Mouse (Mus musculus) MEL (cell line): ENCODE measurements around the gene Gm20388.

ENCODE experiments used
- CTCF ChIP-seq, 3 experiments: IDR thresholded peaks in 2 of 3; conservative IDR thresholded peaks in 1 of 3; 2 replicates each; pipeline ENCODE4 v1.5.1; 2011 to 2012; ENCODE audit warnings: low read length in 3 of 3, low read depth in 2 of 3, mild to moderate bottlenecking in 2 of 3, improper control_type of control experiment in 1 of 3, inconsistent platforms in 1 of 3, mixed read lengths in 1 of 3, moderate library complexity in 1 of 3; ENCODE audit not compliant: control insufficient read depth in 1 of 3, insufficient read depth in 1 of 3, poor library complexity in 1 of 3, severe bottlenecking in 1 of 3
- HCFC1 ChIP-seq: IDR thresholded peaks from 2 replicates; pipeline ENCODE4 v1.6.1; 2012; ENCODE audit warnings: low read depth, mild to moderate bottlenecking, inconsistent platforms, low read length, improper control_type of control experiment, moderate library complexity
- POLR2A ChIP-seq, 2 experiments: IDR thresholded peaks; 2 replicates each; pipeline ENCODE4 v1.6.1; 2011 to 2012; ENCODE audit warnings: low read length in 2 of 2, mild to moderate bottlenecking in 2 of 2, control low read depth in 1 of 2, improper control_type of control experiment in 1 of 2, low read depth in 1 of 2, moderate library complexity in 1 of 2; ENCODE audit not compliant: control insufficient read depth in 1 of 2, insufficient read depth in 1 of 2, poor library complexity in 1 of 2
- SMC3 ChIP-seq: IDR thresholded peaks from 2 replicates; pipeline ENCODE4 v1.6.1; 2011; ENCODE audit warnings: low read depth, low read length, improper control_type of control experiment
- USF1 ChIP-seq: IDR thresholded peaks from 2 replicates; pipeline ENCODE4 v1.6.1; 2014; ENCODE audit warnings: low read depth, mild to moderate bottlenecking, inconsistent platforms, low read length, improper control_type of control experiment, moderate library complexity
- USF2 ChIP-seq, 2 experiments: IDR thresholded peaks; 2 replicates each; pipeline ENCODE4 v1.6.1; 2011 to 2012; ENCODE audit warnings: improper control_type of control experiment in 2 of 2, low read length in 2 of 2, borderline replicate concordance in 1 of 2, inconsistent platforms in 1 of 2, low read depth in 1 of 2, mild to moderate bottlenecking in 1 of 2; ENCODE audit not compliant: insufficient read depth in 1 of 2
- ZNF384 ChIP-seq: IDR thresholded peaks from 2 replicates; pipeline ENCODE4 v1.6.1; 2012; ENCODE audit warnings: low read depth, mild to moderate bottlenecking, inconsistent platforms, low read length, improper control_type of control experiment

DNA sequence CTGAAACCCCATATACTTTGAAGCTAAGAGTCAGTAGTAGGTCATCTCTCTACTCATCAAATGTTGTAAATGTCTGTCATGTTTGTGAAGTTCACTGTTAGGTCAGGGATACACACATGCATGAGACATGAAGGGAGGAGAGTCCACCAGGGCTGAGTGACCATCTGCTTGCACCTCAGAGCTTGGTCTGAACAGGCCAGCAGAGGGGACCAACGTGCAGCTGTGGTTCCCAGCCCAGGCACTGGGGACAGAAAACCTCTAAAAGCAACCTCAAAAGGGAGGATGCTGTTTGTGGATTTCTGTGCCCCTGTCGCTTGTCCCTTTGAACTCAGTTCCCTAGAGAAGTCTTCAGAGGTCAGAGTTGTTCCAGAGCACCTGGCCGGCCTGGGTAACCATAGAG, 2534.6 kb downstream of the Gm20388 start:
- TF ChIP-seq USF1: no peak
- TF ChIP-seq POLR2A (IDR thresholded peaks at IDR 0.05; ENCODE audit: control insufficient read depth in 1 of 2, insufficient read depth in 1 of 2, low read depth in 1 of 2, low read length in 2 of 2, poor library complexity in 1 of 2): no peak
- no peak for TF ChIP-seq ZNF384
- no peak for TF ChIP-seq SMC3
- 0 out of 6 replicates have a peak, but pooled peaks of 1 of the 3 experiments have one; percentile 6 for TF ChIP-seq CTCF (IDR thresholded peaks at IDR 0.05 in 2 of 3, conservative IDR thresholded peaks at IDR 0.05 in 1 of 3; ENCODE audit: control insufficient read depth in 1 of 3, insufficient read depth in 1 of 3, low read depth in 2 of 3, low read length in 3 of 3, poor library complexity in 1 of 3, severe bottlenecking in 1 of 3)
- no peak for TF ChIP-seq HCFC1
- no peak for TF ChIP-seq USF2 (IDR thresholded peaks at IDR 0.05; ENCODE audit: borderline replicate concordance in 1 of 2, insufficient read depth in 1 of 2, low read depth in 1 of 2, low read length in 2 of 2)
